Mouse (Mus musculus): ENCODE data around the gene Kidins220.

DNA sequence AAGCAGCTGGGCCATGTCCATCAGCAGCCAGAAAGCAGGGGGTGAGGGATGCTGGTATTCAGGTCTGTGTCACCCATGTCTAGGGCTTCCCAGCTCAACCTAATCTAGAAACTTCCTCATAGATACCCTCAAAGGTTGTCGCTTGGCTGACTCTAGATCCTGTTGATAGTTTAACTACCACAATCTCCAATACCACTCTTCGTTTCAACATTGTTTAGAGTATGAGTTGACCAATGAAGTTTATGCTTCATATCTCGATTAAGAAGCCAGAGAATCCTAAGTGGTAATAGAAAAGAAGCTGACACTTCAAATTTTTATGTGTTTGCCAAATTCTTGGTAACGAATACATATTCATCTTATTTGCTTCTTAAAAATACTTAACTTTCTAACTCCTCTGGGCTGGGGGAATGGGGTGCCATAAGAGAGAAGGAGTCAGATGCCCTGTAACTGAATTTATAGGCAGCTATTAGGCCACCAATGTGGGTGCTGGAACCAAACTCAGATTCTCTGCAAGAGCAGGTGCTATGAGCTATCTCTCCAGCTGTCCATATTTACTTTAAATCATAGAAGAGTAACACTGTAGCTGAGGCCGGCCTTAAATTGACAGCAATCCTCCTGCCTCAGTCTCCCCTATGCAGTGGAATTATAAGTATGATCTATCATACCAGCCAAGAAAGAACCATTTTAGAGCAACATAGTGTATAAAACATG, 3.1 kb upstream of the Kidins220 start:
- TF ChIP-seq CTCF (IDR thresholded peaks at IDR 0.05; ENCODE audit: extremely low read depth, insufficient read length, insufficient replicate concordance, low read depth, low read length) (no peak), POLR2A (IDR thresholded peaks at IDR 0.05; ENCODE audit: low read depth, low read length) (no peak)

Data from small intestine, adult 2 months (tissue).